Mouse (Mus musculus): ENCODE results near the gene Limch1.

The Limch1 gene

GRCm38 (mm10) chr5:66876018-66876805 lies 130.6 kb downstream of the Limch1 start:
- in situ Hi-C loops (cut with MboI, MseI), result no loop called here

- in situ Hi-C loops (cut with MboI, MseI), result no loop called here
Measured at GRCm38 (mm10) chr5:66877066-66877465, 131.4 kb downstream of the Limch1 start.

GRCm38 (mm10) chr5:66881901-66882341 lies 136.3 kb downstream of the Limch1 start:
- in situ Hi-C loops (cut with MboI, MseI), result no loop called here

- in situ Hi-C loops (cut with MboI, MseI), result no loop called here
Measured at GRCm38 (mm10) chr5:66882718-66883117, 137.1 kb downstream of the Limch1 start.

GRCm38 (mm10) chr5:66884505-66884904 lies 138.9 kb downstream of the Limch1 start:
- in situ Hi-C loops (cut with MboI, MseI), result no loop called here

- in situ Hi-C loops (cut with MboI, MseI), result no loop called here
Measured at GRCm38 (mm10) chr5:66886410-66887120, 140.9 kb downstream of the Limch1 start.

GRCm38 (mm10) chr5:66888061-66888460 lies 142.4 kb downstream of the Limch1 start:
- in situ Hi-C loops (cut with MboI, MseI), result no loop called here

- in situ Hi-C loops (cut with MboI, MseI), result no loop called here
Measured at GRCm38 (mm10) chr5:66889337-66889736, 143.7 kb downstream of the Limch1 start.

GRCm38 (mm10) chr5:66895440-66896120 lies 150.0 kb downstream of the Limch1 start:
- in situ Hi-C loops (cut with MboI, MseI), result no loop called here

- in situ Hi-C loops (cut with MboI, MseI), result no loop called here
Measured at GRCm38 (mm10) chr5:66897584-66897983, 152.0 kb downstream of the Limch1 start.

- in situ Hi-C loops (cut with MboI, MseI), result no loop called here
Measured at GRCm38 (mm10) chr5:66898252-66898651, 152.6 kb downstream of the Limch1 start.

GRCm38 (mm10) chr5:66898811-66899430 lies 153.3 kb downstream of the Limch1 start:
- in situ Hi-C loops (cut with MboI, MseI), result no loop called here

GRCm38 (mm10) chr5:66901116-66901515 lies 155.5 kb downstream of the Limch1 start:
- in situ Hi-C loops (cut with MboI, MseI), result no loop called here

- in situ Hi-C loops (cut with MboI, MseI), result no loop called here
Measured at GRCm38 (mm10) chr5:66904835-66905234, 159.2 kb downstream of the Limch1 start.

- in situ Hi-C loops (cut with MboI, MseI), result no loop called here
Measured at GRCm38 (mm10) chr5:66908883-66909282, 163.3 kb downstream of the Limch1 start.

- in situ Hi-C loops (cut with MboI, MseI), result no loop called here
Measured at GRCm38 (mm10) chr5:66909962-66910361, 164.3 kb downstream of the Limch1 start.

- in situ Hi-C loops (cut with MboI, MseI), result no loop called here
Measured at GRCm38 (mm10) chr5:66910610-66911009, 165.0 kb downstream of the Limch1 start.

- in situ Hi-C loops (cut with MboI, MseI), result no loop called here
Measured at GRCm38 (mm10) chr5:66911068-66911467, 165.4 kb downstream of the Limch1 start.

- in situ Hi-C loops (cut with MboI, MseI), result no loop called here
Measured at GRCm38 (mm10) chr5:66913791-66914190, 168.2 kb downstream of the Limch1 start.

GRCm38 (mm10) chr5:66917353-66918315 lies 172.0 kb downstream of the Limch1 start:
- in situ Hi-C loops (cut with MboI, MseI), result no loop called here

Data from T-helper 17 cell (primary cell).